Mouse (Mus musculus) frontal cortex, postnatal 36 days (tissue): ENCODE measurements around the gene Syna.

Experiments
- DNase-seq, 2 experiments: peaks; one replicate each; pipeline ENCODE4 v3.0.0; 2022; ENCODE audit warnings: low spot score in 2 of 2

The Syna gene

DNA sequence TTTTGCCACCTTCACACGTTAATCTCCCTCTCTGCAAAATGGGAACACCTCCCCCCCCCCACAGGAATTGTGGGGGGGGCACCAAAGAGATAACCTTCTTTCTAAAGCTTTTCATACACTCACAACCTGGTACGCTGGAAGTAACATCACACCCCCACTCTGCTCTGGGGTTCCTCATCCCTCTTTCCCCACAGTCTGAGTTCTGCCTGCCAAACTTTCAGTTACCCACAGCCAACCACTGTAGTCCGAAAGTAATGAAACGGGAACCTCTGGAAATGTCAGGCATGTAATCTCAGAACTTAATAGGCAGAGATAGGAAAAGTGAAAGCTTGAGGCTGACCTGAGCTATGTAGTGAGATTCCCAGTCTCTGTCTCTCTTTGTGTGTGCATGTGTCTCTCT lies 7.5 kb upstream of the Syna start:
- DNase-seq = no peak

DNA sequence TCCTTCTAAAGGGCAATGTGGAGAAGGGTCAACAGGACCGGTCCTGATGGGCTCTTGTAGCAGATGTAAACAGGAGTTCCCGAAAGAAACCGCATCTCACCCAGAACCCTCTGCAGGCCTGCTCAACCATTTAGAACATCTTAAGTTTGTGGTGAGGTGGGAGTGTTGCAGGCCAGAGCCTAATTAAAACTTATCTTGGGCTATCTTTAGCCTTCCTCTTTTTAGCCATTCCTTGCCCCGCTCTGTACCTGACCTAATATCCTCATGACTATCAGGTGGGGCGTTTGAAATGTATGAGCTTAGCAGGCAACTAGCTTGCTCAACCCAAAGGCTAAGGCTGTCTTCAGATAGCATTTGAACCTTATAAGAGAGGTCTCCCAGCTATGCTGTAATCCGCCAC lies 5.7 kb upstream of the Syna start:
- DNase-seq = no peak

DNA sequence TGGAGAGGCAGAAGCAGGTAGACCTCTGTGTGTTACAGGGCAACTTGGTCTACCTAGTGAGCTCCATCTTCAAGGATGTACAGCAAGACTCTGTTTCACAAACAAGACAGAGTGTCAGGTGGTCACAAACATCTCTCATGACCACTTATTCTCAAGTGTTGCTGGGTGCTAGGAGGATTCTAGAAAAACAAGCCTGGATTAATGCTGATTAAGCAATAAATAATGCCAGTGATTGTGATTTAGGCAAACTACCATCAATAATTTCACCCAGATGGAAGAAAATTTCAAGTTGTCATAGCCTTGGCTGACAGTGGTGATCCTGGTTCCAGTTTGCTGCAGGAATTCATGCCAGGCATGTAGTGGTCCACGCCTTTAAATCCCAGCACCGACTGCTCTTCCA lies 4.3 kb upstream of the Syna start:
- DNase-seq = no peak

DNA sequence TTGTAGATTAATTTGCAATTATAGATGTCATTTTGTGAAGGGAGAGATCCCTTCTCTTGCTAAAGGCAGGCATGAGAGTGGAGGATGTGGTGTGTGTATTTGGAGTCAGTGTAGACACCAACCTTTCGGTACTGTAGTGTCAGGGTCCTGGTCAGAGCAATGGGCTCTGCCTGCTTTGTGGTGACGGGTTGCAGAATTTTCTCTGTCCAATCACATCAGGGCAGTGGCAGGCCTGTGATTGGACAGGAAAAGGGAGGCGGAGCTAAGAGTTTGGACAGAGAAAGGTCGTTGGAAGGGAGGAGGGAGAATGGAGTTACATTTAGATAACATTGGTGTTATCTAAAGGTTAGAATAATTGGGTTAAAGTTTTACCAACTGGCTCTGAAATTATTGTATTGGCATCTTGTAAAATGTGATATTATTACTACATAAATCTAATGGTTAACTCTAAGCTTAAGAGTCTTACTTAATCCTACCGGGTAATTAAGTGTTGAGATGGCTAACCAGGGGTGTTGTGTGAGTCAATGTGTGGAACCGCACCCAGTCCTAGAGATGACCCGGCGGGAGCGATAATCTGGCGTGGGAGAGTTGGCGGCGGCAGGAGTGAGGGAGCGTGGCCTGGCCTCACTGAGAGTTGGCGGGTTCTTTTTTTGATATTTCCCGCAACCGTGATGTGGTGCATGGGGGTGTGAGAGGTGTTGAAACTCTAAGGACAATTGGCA lies 640 bp upstream of the Syna start:
- DNase-seq = no peak

DNA sequence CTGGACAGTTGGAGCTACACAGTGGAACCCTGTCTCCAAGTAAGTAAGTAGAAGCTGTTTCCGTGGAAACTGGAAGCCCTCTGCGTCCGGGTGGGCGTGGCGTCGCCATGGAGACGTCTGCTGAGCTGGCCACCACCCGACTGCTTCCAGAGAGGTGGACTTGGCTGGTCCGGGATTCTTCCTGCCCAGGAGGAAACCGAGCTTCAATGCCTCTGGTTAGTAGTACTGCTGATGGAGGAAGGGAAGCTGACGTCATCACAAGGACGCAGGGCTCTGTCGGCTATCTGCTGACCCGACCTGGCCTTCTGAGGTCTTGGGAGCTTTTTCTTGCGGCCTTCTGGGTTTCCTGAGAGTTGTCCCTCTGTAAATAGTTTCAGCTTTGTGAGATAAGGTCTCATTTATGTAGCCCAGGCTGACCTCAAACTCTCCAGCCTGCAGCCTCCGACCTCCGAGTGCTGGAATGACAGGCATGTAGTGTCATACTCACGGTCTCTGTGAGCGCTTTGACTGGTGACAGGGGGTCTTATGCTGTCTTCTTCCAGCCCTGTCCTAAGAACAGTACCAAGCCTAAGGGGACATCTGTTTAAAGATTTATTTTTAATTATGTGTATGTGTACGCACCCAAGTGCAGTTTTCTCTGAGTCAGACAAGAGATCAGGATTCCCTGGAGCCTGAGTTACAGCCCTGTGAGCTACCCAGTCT lies 4.4 kb downstream of the Syna start:
- DNase-seq = peak; percentile 80 to 84

DNA sequence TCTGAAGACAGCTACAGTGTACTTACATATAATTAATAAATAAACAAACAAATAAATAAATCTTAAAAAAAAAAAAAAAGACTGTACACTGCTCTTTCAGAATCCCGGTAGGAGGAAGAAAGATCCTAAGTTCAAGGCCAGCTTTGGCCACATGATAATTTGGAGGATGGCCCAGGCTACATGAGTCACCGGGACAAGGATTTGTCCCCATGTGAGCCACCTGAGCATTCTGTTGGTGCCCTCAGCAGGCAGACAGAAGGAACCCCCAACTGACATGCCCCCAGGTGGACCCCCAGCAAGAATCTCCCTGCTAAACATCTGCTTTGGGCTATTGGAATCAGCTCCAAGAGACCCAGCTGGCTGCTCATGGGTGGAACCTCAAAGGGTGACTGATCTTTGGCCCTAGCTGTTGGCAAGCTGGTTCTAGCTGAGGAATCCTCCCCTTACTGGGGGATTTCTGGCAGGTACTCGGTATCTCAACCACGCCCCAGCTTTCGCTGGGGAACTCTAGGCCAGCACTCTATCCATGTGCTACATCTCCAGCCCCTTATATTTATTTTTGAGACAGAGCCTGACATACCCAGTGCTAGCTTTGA lies 5.9 kb downstream of the Syna start:
- DNase-seq = no peak

DNA sequence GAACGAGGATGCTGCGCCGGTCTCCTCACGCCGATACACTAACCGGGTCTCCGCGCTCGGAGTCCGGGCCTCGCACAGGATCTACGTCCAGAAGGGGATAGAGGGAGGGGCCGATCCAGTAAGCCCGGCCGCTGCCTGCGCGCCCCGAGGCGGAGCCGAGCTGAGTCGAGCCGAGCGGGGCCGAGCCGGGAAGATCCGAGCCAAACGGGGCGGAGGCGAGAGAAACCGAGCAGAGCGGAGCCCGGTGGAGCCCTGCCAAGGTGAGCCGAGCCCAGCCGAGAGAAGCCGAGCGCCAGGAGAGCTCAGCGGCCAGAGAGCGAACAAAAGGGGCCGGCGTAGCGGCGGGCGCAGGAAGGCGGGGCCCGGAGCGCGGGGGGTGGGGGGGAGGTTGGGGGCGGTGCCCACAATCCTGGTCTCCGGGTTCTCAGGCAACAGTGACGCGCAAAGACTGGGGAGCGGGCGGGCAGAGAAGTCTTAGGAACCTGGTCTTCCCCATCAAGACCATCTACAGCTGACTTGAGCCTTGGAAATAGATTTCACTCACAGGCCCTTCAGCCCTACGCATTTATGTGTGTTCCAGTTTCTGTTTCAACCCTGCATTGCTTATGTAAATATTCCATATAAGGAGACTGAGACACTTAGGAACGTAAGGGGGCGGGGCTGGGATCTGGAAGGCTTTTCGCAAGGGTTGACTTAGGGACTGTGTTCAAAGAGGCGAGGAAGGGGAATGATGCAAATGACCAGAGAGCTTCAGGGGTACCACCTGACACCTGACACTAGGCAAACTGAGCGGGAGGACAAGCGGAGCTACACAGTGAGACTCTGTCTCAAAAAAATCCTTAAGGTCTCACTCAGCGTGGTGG lies 7.6 kb downstream of the Syna start, which contains the start of gene Clip2:
TSS of gene Clip2 (minus strand) at position 325 of the 863 bp plus-strand sequence.
- DNase-seq = peak; percentile 97 to 99

DNA sequence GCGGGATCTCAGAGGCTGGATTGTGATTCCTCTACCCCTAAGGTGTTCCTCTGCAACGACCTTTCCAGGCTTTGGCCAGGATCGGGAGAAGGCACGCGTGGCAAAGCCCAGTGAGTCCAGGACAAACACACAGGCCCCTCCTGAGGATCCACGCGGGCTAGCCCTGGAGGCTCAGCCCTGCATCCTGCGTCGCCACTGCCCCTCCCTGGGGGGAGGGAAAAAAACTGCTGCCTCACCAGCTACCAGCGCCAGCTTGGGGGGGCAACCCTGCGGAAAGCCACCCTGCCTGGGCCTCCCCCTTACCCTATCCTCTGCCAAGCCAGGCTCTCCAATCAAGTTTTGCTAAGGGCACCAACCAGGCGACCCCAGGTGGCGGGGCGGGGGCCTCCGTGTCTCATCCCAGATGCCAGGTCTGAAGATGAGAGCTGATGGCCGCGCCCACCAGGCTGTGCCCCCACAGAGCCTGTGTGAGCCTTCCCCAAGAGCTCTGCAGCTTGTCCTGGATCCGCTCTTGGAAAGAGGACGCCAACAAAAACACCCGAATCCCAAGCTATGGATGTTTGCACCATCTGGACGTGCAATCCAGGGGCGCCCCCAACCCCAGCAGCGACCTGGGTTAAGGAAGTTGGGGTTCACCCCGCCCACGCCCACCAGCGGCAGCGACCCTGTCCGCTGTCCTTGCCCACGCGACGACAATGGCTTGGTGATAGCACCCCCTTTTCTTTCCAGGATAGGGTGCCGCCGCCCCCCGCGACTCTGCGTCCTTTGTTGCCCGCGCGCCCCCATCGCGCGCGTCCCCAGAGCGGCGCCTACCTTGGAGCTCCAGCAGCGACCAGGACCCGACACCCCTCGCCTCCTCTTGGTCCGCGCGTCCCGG lies 8.5 kb downstream of the Syna start:
- DNase-seq = peak; percentile 54 to 63

DNA sequence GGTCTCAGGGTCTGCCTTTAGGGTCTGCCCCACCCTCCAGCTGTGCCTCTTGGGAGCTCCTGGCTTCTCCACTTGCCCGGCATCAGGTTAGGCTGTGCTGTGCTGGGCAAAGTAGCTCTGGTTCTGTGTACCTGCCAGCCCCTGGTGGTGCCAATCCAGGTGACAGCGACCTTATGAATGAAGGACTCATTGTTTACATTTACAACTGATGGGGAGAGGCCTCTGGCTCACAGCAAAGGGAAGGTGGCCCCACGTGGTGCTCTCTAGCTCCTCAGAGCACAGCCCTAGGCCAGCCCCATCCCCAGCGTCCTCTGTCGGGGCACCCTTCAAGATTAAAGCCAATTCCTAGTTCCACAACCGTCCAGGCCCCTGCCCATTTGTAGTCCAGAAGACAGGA lies 9.1 kb downstream of the Syna start:
- no peak for DNase-seq

DNA sequence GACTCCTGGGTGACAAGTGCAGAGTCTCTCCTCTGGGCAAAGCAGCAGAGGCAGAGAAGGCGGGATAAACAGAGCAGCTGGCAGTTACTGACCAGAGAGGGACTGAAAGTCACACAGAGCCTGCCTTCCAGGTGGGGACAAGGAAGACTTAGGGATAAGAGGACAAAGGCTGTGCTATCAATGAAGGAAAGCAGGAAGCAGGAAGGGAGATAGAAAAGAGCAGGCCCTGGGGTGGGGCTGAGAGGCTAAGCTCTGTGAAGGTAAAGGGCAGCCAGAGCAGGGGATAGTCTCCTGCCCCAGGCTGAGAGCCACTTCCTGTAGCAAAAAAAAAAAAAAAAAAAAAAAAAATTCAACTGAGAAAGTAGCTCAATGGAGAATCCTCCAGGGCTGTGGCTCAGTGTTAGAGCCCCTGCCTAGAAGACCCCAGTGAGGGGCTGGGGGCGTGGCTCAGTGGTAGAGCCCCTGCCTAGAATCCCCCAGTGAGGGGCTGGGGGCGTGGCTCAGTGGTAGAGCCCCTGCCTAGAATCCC lies 10.3 kb downstream of the Syna start:
- DNase-seq = no peak

DNA sequence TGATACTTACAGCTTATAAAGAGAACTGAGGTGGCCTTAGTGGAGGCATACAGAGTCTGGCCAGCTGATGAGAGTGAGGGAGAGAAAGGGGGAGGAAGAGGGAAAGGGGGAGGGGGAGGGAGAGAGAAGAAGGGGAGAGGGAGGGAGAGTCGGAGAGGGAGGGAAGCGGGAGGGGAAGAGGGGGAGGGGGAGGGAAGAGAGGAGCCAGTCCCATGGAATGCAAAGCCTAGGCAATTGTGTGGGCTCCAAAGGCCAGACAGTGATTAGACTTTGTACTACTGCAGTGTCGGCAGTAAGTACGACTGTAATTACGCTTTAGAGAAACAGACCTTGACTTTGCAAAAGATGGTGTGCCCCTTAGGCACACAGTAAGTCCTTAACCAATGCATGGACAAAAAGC lies 11.7 kb downstream of the Syna start:
- DNase-seq = no peak

DNA sequence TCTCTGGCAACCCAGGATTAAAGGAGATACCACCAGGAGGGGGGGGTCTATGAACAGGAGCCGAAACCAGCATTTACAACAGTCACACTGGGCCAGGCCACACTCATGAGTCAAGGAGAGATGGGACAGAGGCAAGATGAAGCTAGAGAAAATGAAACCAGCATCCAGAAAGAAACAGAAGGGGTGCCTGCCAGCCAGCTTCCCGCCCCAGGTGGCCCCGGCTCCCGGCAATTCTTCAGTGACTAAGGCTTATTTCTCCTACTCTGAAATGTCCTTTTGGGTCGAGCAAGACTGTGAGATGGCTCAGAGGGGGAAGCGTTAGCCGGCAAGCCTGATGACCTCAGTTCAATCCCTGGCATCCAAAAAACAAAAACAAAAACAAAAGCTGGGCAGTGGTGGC lies 13.2 kb downstream of the Syna start:
- DNase-seq = no peak

DNA sequence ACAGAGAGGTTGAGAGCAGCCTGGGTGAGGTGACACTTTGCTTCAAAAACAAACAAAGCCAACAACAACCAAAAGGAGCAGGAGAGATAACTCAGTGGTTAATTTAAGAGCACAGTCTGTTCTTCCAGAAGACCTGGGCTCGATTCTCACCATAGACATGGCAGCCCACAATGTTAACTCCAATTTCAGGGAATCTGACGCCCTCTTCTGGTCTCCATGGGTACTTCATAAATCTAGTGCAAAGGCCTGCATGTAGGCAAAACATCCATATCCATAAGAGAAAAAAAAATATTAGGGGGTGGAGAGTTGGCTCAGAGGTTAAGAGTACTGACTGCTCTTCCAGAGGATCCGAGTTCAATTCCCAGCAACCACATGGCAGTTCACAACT lies 14.7 kb downstream of the Syna start:
- DNase-seq = no peak

DNA sequence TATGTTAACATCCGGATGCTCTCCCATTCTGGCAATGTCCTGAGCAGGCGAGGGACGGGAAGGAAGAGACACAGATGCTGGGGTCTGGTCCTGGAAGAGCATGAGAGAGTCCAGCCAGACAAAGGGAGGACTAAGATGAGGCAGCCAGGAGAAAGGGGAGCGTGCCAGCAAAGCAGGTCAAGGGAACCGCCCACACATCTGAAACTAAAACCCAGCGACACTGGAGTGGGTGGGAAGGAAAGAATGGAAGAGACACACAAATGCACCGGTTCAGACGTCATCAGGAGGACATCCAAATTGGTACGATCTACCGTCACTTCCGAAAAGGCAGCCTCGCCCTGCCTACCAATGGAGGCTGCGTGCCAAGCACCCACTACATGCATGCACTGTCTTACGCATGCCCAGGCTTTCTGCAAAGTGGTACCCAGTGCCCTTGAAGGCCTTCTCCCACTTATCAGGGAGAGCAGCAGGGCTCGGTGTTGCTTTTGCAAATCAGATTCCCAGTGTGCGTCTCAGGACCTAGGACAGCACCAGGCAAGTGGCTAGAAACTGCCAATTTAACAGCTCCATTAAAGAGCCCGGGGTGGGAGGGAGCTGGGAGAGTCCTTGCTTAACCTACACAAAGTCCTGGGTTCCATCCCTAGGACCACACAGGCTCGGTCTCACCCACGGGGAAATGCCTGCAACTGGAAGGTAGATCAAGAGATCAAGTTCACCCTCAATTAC lies 15.3 kb downstream of the Syna start:
- DNase-seq = peak in 1 of 2 experiments; percentile 57

DNA sequence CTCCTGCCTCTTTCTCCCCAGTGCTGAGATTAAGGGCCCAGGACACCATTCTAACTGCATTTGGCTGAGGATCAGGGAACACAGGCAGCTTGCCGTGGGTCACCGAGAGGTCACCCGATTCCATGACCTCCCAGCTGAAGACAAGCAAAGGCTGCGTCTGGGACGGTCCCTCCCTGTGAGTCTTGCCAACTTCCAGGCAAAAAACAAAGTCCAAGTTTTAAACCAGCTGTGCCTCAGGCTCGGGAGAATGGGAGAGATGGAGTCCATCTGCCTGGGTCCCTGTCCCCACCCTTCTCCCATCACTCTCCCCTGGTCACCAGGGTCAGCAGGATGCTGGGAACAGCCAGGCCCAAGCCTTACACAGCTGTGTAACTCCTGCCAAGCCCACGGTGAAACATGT lies 18.3 kb downstream of the Syna start:
- no peak for DNase-seq

DNA sequence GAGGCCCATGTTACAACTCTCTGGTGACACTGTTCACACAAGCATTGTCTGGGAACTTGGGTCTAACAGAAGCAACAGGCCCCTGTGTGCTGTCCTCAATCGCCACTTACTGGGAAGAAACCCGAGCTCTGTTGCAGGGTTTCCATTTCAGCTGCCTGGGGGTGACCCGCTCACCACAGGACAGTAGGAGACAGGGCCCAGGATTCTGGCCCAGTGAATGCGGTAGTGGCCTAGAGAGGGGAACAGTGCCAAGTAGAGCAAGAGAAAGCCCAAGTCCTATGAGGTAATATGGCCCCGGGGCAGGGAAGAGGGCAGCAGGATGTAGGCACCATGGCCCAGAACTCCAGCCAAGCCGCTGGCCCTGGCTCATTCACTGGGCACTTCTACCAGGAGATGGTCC lies 19.1 kb downstream of the Syna start:
- no peak for DNase-seq

DNA sequence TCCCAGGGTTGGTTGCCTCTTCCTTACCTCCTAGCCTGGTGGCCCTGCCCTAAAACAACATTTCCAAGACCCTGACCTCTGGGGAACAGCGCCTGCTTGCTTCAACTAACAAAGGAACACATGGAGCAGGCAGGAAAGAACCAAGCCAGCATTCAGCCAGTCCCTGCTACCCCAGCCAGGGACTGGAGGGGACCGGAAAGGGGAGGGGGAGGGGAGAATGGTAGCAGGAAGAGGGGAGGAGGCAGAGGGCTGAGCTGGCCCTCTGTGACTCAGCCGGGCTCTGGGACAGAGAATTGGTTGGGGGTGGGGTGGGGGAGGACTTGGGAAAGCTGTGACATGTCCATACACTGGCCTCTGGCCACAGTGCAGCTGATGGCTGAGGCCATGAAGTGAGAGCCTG lies 20.1 kb downstream of the Syna start:
- DNase-seq = no peak

DNA sequence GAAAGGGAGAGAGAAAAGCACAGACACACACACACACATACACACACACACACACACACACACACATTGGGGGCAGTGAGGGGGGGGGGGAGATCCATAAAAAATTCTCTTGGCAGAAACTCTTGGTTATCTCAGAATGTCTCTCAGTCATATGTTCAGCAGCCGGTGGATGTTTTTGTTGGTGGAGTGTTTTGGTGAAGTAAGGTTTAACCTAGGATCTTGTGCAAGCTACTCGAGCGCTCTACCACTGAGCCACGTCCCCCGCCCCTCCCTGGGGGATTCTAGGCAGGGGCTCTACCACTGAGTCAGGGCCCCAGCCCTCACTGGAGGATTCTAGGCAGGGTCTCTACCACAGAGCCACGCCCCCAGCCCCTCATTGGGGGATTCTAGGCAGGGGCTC lies 23.9 kb downstream of the Syna start:
- no peak for DNase-seq

DNA sequence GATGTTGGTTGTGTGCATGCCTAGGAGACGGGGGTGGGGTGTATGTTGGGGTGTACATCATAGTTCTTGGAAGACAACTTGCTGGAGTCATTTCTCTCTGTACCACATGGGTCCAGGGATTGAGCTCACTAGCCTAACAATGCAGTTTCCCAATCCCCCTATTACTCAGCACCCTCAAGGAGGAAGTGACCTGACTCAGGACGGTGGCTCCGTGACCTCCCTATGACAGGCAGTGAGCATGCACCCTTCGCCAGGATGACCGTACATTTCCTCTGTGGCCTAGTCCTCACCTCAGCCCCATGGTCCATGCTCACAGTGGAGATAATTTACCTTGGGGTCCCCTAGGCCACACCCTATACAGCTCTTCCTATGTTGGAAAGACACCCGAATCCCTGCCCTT lies 27.6 kb downstream of the Syna start:
- no peak for DNase-seq

DNA sequence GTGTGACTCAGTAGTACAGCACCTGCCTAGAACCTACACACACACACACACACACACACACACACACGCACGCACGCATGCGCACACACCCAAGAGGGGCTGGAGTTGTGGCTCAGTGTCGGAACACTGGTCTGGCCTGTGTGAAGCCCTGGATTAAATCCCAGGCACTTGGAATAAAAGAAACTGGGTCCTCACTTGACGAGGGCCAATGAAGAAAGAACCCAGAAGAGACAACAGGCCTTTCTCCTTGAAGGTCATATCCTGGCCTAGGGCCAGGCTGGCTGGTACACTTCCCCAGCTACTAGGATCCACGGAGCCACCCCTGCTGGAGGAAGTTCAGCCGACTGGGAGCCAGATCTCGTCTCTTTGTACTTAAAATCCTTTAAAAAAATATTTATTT lies 28.4 kb downstream of the Syna start:
- peak in 1 of 2 experiments; percentile 70 for DNase-seq
